Mouse (Mus musculus) forelimb bud, embryonic 11.5 days (tissue): ENCODE measurements around the gene Prickle4.

Source experiments
- DNase-seq: peaks from one replicate; pipeline ENCODE4 v3.0.0-alpha.2; 2012; ENCODE audit warnings: low read depth, low spot score

Prickle4 gene

GRCm38 (mm10) chr17:47706196-47706595 is 11.7 kb upstream of the Prickle4 start:
- DNase-seq, result no peak

GRCm38 (mm10) chr17:47704692-47705091 is 10.2 kb upstream of the Prickle4 start:
- no peak for DNase-seq

- no peak for DNase-seq
These were observed 9.0 kb upstream of the Prickle4 start for GRCm38 (mm10) chr17:47703556-47703955.

- no peak for DNase-seq
These were observed 8.2 kb upstream of the Prickle4 start for GRCm38 (mm10) chr17:47702548-47703345.

GRCm38 (mm10) chr17:47701793-47702192 is 7.3 kb upstream of the Prickle4 start:
- DNase-seq, result no peak

- no peak for DNase-seq
These were observed 4.5 kb upstream of the Prickle4 start for GRCm38 (mm10) chr17:47699055-47699454.

GRCm38 (mm10) chr17:47698156-47698555 is 3.6 kb upstream of the Prickle4 start:
- DNase-seq, result no peak

GRCm38 (mm10) chr17:47695337-47695710 is 788 bp upstream of the Prickle4 start:
- DNase-seq, result no peak

- DNase-seq, result no peak
These were observed 264 bp downstream of the Prickle4 start, which contains the start of gene Gm21981 for GRCm38 (mm10) chr17:47694442-47694502. Gm21981 (minus strand) TSS chr17:47694455.

- DNase-seq, result no peak
These were observed 680 bp downstream of the Prickle4 start for GRCm38 (mm10) chr17:47693671-47694441.

- DNase-seq, result no peak
These were observed 2.9 kb downstream of the Prickle4 start for GRCm38 (mm10) chr17:47691650-47692049.

- no peak for DNase-seq
These were observed 4.6 kb downstream of the Prickle4 start for GRCm38 (mm10) chr17:47689894-47690293.

GRCm38 (mm10) chr17:47688608-47689575 is 5.6 kb downstream of the Prickle4 start, which contains the start of gene Frs3:
Frs3 (plus strand) TSS chr17:47689030.
- DNase-seq, result peak; percentile 46

- DNase-seq, result no peak
These were observed 6.3 kb downstream of the Prickle4 start, which contains the start of gene Tomm6 for GRCm38 (mm10) chr17:47688344-47688607. Tomm6 (minus strand) TSS chr17:47688386.

- DNase-seq, result peak; percentile 94
These were observed 6.9 kb downstream of the Prickle4 start for GRCm38 (mm10) chr17:47687409-47688343.

- DNase-seq, result no peak
These were observed 11.7 kb downstream of the Prickle4 start for GRCm38 (mm10) chr17:47682836-47683235.

- DNase-seq, result no peak
These were observed 15.8 kb downstream of the Prickle4 start for GRCm38 (mm10) chr17:47678702-47679101.

- DNase-seq, result no peak
These were observed 16.3 kb downstream of the Prickle4 start for GRCm38 (mm10) chr17:47678238-47678637.

GRCm38 (mm10) chr17:47676581-47676980 is 18.0 kb downstream of the Prickle4 start:
- DNase-seq, result peak; percentile 78

GRCm38 (mm10) chr17:47672311-47673111 is 22.0 kb downstream of the Prickle4 start:
- DNase-seq, result peak; percentile 74

GRCm38 (mm10) chr17:47671988-47672310 is 22.6 kb downstream of the Prickle4 start:
- no peak for DNase-seq
